Mouse (Mus musculus): Measurements from ENCODE around the gene Nfil3.

The Nfil3 gene

GRCm38 (mm10) chr13:52990139-52990538 lies 9.3 kb upstream of the Nfil3 start:
- ChIA-PET POLR2A (interaction anchor here in 1 of 4 experiments (0.9 kb wide), 1 partner anchor 285 kb away, joined by 3 read pairs; no protein-coding TSS in a partner anchor), CTCF (interaction anchor here (0.5 to 2.1 kb wide), 6 partner anchors 12 to 437 kb away, joined by 3 to 13 read pairs (median 3); no protein-coding TSS in a partner anchor)

GRCm38 (mm10) chr13:52989005-52989404 lies 8.1 kb upstream of the Nfil3 start:
- ChIA-PET POLR2A (interaction anchor here in 2 of 4 experiments (0.6 to 1.2 kb wide), 3 partner anchors 24 to 552 kb away, joined by 3 read pairs; no protein-coding TSS in a partner anchor), CTCF (interaction anchor here in 3 of 4 experiments (0.6 to 2.1 kb wide), 3 partner anchors 156 to 438 kb away, joined by 3 to 5 read pairs (median 4); no protein-coding TSS in a partner anchor)

- ChIA-PET POLR2A (interaction anchor here in 1 of 4 experiments (0.7 to 1.2 kb wide), 2 partner anchors 25 to 29 kb away, joined by 3 read pairs; no protein-coding TSS in a partner anchor), CTCF (no interaction called here)
These were observed 7.0 kb upstream of the Nfil3 start for GRCm38 (mm10) chr13:52987880-52988279.

DNA sequence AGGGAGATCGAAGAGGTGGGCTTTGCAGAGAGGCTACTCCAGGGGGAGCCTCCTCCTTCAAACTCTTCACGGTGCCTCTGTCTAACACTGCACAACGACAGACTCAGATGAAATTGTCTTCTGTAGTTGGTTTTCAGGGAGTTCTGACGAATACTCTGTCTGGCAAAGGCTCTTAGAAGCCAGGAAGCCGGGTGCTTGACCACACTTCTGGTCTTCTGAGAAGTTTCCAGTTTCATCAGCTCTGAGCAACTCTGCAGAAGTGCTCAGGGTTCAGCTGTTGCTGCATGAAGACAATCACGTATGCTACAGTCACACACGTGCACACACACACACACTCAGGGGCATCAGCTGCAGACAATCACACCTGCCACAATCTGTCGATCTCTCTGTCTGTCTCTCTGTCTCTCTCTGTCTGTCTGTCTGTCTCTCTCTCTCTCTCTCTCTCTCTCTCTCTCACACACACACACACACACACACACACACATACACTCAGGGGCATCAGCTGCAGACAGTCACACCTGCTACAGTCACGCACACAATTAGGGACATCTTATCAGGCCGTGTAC lies 5.4 kb upstream of the Nfil3 start:
- ChIA-PET CTCF (interaction anchor here (0.7 to 1.1 kb wide), 7 partner anchors 82 to 328 kb away, joined by 3 to 14 read pairs (median 3); no protein-coding TSS in a partner anchor), POLR2A (interaction anchor here in 1 of 4 experiments (0.6 kb wide), 1 partner anchor 390 kb away, joined by 4 read pairs; no protein-coding TSS in a partner anchor)

- CTCF ChIA-PET, result interaction anchor here (0.6 to 1.1 kb wide), 8 partner anchors 81 to 401 kb away, joined by 3 to 14 read pairs (median 4); no protein-coding TSS in a partner anchor
These were observed 4.8 kb upstream of the Nfil3 start for GRCm38 (mm10) chr13:52985508-52986214.

GRCm38 (mm10) chr13:52982703-52983102 lies 1.8 kb upstream of the Nfil3 start:
- ChIA-PET POLR2A (interaction anchor here in 3 of 4 experiments (0.7 to 2.6 kb wide), 10 partner anchors 9 to 271 kb away, joined by 3 to 8 read pairs (median 4); no protein-coding TSS in a partner anchor), CTCF (interaction anchor here (0.5 to 2.8 kb wide), 71 partner anchors 9 to 1892 kb away, joined by 3 to 30 read pairs (median 4); partner anchors contain the start of gene Auh (in 1 of the 4))

More at GRCm38 (mm10) chr13:52985508-52986214, 4.8 kb upstream of the Nfil3 start:
- POLR2A ChIA-PET, result interaction anchor here in 3 of 4 experiments (0.6 to 0.7 kb wide), 3 partner anchors 17 to 390 kb away, joined by 3 to 4 read pairs (median 4); no protein-coding TSS in a partner anchor

GRCm38 (mm10) chr13:52981441-52982281 lies 788 bp upstream of the Nfil3 start:
- POLR2A ChIA-PET, result interaction anchor here in 3 of 4 experiments (0.6 to 2.6 kb wide), 10 partner anchors 11 to 270 kb away, joined by 3 to 8 read pairs (median 3); no protein-coding TSS in a partner anchor
- CTCF ChIA-PET, result interaction anchor here (0.5 to 2.8 kb wide), 23 partner anchors 14 to 1891 kb away, joined by 3 to 30 read pairs (median 5); partner anchors contain the start of gene Auh (in 1 of the 4)

DNA sequence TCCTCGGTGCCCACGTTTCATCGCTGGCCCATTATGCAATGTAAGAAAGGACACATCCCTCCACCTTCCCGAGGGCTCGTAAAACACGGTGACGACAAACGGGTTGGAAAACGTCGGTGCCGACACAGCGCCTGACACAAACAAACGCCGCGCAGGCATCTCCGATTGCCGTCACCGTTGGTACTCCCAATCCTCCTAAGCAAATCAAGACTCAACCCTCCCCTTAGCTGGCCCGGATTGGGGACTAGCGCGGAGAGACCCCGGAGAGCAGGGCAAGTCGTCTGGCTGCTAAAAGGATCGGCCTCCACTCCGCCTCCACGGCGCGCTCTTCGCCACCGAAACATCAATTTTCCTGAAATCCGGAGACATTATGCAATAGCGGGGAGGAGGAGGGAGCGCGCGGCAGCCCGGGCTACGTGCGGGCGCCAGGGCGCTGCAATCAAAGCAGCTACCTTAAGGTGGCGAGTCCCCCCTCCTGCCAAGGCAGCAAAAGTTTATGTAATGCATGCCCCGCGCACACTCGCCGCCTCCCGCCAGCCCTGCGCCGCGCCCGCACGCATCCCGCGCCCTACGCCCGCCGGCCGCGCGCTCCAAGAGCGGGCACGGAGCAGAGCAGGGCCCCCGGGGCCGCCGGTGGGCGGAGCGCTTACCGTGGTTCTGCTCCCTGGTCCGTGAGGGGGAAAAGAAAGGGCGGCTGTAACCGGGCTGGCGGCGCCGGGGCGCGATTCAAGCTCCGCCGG lies 492 bp downstream of the Nfil3 start:
- POLR2A ChIA-PET, result interaction anchor here (0.6 to 2.6 kb wide), 9 partner anchors 12 to 506 kb away, joined by 3 to 8 read pairs (median 3); partner anchors contain the start of gene Auh (in 1 of the 4)
- CTCF ChIA-PET, result interaction anchor here in 3 of 4 experiments (0.6 to 1.4 kb wide), 5 partner anchors 54 to 352 kb away, joined by 3 to 6 read pairs (median 4); no protein-coding TSS in a partner anchor

GRCm38 (mm10) chr13:52979331-52980051 lies 1.4 kb downstream of the Nfil3 start:
- ChIA-PET POLR2A (interaction anchor here in 2 of 4 experiments (0.6 to 1.5 kb wide), 8 partner anchors 11 to 447 kb away, joined by 3 to 5 read pairs (median 4); partner anchors contain the start of gene Auh (in 1 of the 2)), CTCF (interaction anchor here in 2 of 4 experiments (0.6 to 1.2 kb wide), 2 partner anchors 116 to 526 kb away, joined by 3 to 4 read pairs; no protein-coding TSS in a partner anchor)

DNA sequence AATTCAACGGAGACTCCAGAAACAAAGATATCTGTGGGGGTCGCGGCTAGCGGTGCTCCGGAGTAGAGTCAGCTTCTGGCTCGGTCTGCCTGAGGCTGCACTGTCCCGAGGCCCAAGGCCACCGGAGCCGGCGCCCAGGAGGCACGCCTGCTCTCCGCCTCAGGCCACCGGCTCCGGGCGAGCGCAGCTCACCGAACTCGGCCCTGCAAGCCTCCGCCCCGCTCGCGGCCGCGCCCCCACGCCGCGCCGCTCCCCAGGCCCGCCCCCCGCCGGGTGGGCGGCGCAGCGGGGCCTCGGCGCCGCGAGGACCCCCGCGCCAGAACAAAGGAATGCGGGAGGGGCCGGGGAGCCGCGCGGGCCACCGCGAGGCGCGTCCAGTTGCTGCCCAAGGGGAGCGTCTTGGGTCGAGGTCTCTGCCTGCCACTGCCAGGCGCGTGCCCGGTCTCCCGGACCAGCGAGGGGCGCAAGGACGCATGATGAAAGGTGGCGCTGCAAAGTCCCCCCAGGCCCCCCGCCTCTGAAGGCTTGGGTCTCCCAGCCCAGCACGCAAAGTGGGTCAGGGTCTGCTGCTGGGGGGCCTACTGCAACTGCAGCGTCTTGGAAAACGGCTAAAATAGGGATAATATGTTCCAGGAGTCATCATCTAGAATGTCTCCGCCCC lies 2.4 kb downstream of the Nfil3 start:
- ChIA-PET CTCF (interaction anchor here in 2 of 4 experiments (0.8 to 1.1 kb wide), 2 partner anchors 145 to 320 kb away, joined by 3 to 4 read pairs; no protein-coding TSS in a partner anchor), POLR2A (interaction anchor here in 2 of 4 experiments (0.6 to 1.2 kb wide), 3 partner anchors 10 to 14 kb away, joined by 3 to 4 read pairs (median 3); no protein-coding TSS in a partner anchor)

- CTCF ChIA-PET, result interaction anchor here in 3 of 4 experiments (0.6 to 1.1 kb wide), 4 partner anchors 44 to 1339 kb away, joined by 3 to 26 read pairs (median 4); no protein-coding TSS in a partner anchor
- POLR2A ChIA-PET, result interaction anchor here in 3 of 4 experiments (0.6 to 1.2 kb wide), 5 partner anchors 9 to 405 kb away, joined by 3 to 4 read pairs (median 3); no protein-coding TSS in a partner anchor
These were observed 3.1 kb downstream of the Nfil3 start for GRCm38 (mm10) chr13:52977757-52978156.

DNA sequence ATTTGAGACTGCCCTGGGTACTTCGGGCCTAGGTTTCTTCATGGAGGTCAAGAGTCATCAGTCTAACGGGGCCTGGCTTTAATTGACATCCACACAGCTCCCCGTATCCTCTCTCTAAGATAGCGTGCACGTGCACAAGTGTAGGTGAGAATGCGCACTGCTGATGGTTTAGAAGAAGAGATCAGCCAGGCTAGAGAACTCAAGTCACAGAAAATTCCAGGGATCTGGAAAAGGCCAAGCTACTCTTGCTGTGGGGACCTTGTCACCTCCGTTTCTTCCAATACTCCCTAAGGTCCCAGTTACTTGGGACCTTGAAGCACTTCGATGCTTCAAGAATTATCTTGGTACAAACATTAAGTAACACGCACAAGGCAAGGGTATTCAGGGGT lies 3.7 kb downstream of the Nfil3 start:
- ChIA-PET POLR2A (interaction anchor here (0.6 to 1.2 kb wide), 6 partner anchors 9 to 405 kb away, joined by 3 read pairs; no protein-coding TSS in a partner anchor), CTCF (interaction anchor here in 3 of 4 experiments (0.6 to 1.1 kb wide), 3 partner anchors 44 to 1338 kb away, joined by 3 to 26 read pairs (median 5); no protein-coding TSS in a partner anchor)

- ChIA-PET CTCF (interaction anchor here in 1 of 4 experiments (0.6 kb wide), 1 partner anchor 265 kb away, joined by 7 read pairs; no protein-coding TSS in a partner anchor), POLR2A (interaction anchor here in 2 of 4 experiments (0.6 to 1.2 kb wide), 3 partner anchors 9 to 274 kb away, joined by 3 read pairs; no protein-coding TSS in a partner anchor)
These were observed 4.2 kb downstream of the Nfil3 start for GRCm38 (mm10) chr13:52976510-52977220.

DNA sequence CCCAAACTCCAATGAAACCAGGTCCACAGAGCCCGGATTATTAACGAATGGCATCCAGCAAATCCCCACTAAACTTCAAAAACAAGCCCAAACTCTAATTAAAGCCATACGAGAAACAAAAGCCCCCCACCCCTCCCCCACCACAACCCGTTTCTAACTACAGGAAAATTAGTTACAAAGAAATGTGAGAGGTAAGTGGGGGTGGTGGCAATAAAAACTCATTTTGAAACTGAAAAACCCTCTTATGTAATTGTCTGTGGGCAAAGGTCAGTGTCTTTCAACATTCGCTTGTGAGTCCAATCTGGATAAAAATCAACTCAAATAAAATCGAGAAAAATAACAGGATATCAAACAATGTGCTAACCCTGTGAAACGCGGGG lies 4.8 kb downstream of the Nfil3 start:
- POLR2A ChIA-PET, result interaction anchor here in 1 of 4 experiments (1.2 kb wide), 1 partner anchor 8 kb away, joined by 3 read pairs; no protein-coding TSS in a partner anchor
- CTCF ChIA-PET, result no interaction called here

DNA sequence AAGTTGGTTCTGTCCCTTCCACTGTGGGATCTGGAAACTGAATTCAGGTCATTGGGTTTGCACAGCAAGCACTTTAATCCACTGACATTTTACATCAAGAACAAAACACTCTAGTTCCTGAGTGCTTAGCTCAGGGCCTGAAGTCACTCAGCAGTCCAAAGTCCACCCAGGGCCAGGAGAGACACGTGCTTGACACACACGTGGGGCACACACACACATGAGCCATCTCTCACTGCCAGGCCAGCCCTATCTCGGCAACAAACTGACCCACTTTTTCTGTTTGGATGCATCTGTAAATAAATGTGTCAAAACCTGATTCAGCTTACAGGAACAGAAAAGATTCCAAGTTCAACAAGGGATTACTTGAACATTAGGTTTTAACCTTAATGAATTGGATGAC lies 6.2 kb downstream of the Nfil3 start:
- ChIA-PET CTCF (interaction anchor here in 2 of 4 experiments (0.6 to 0.7 kb wide), 3 partner anchors 52 to 452 kb away, joined by 3 to 4 read pairs (median 4); no protein-coding TSS in a partner anchor), POLR2A (interaction anchor here in 3 of 4 experiments (0.6 to 1.2 kb wide), 6 partner anchors 11 to 291 kb away, joined by 3 to 7 read pairs (median 3); no protein-coding TSS in a partner anchor)

Data from embryonic stem cell, embryonic (primary cell).